Mouse (Mus musculus): ENCODE data around the gene Krr1.

- TF ChIP-seq POLR2A (IDR thresholded peaks at IDR 0.05; ENCODE audit: insufficient read depth, low read depth, low read length) (no peak), CTCF (IDR thresholded peaks at IDR 0.05; ENCODE audit: insufficient read depth, low read depth, low read length) (no peak)
Measured at GRCm38 (mm10) chr10:111949008-111949407, 23.5 kb upstream of the Krr1 start.
